Mouse (Mus musculus): ENCODE measurements around the gene Clec10a. TPM values are rescaled to one million over a fixed set of nuclear protein-coding genes. Genes with fewer than 3 reads are reported as not detected.
"Not testable (repeated sequence)": the region's sequence is repeated elsewhere in the genome, so short reads cannot be mapped to it uniquely, and the experiment has no call there.

Clec10a gene
- polyA plus RNA-seq, 1 experiment = not detected

DNA sequence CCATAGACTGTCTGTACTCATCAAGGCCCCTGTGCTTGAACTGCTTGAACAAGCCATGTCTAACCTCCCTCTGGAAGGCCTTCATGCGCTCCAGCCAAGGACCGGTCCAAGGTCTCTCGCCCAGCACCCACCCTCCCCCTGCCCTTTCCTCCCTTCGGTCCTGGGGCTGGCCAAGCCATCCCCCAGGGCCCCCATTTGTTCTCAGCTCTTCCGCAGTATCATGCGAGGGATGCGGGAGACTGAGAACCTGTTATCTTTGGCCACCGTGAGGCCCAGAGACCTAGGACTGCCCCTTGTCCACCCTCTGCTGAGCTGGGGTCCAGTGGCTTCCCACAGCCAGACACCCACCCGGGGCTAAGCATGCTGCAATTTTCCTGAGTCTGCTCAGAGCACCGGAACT is 16.8 kb upstream of the Clec10a start:
- no peak for TF ChIP-seq POLR2A (IDR thresholded peaks at IDR 0.05; ENCODE audit: insufficient read depth, low read length)
- no peak for TF ChIP-seq EP300 (IDR thresholded peaks at IDR 0.05; ENCODE audit: insufficient read depth, low read depth, low read length)
- no peak for TF ChIP-seq CTCF (IDR thresholded peaks at IDR 0.05; ENCODE audit: low read depth, low read length)
- no peaks in the 10 kb centered on the region for H3K27me3 ChIP-seq (ENCODE audit: control insufficient read depth, insufficient read depth, low read length, poor library complexity, severe bottlenecking)

DNA sequence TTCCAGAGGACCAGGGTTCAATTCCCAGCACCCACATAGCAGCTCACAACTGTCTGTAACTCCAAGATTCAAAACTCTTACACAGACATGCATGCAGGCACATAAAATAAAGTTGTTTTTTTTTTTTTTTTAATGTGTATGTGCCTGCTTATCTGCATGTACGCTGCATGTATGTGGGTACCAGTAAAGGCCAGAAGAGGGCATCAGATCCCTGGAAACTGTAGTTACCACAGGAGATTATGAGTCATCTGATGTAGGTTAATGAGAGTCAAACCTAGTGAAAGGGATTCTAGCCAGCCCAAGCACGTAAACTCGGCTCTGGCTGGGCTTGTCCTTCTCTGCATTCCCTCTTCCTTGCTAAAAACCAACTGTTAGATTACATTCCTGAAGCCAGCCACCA is 4.9 kb upstream of the Clec10a start:
- no peak overlapping the region for H3K4me3 ChIP-seq (ENCODE audit: low read depth, low read length)
- H3K27me3 ChIP-seq (ENCODE audit: control insufficient read depth, insufficient read depth, low read length, poor library complexity, severe bottlenecking) = no peaks in the 10 kb centered on the region
- no peaks in the 10 kb centered on the region for H3K4me1 ChIP-seq (ENCODE audit: control insufficient read depth, insufficient read depth, low read length)
- no peaks in the 10 kb centered on the region for H3K36me3 ChIP-seq (ENCODE audit: control insufficient read depth, insufficient read depth, low read length, poor library complexity, severe bottlenecking)
- H3K9me3 ChIP-seq (replicated peaks; ENCODE audit: control insufficient read depth, insufficient read depth, low read length, poor library complexity, severe bottlenecking) = peaks cover 17% of the 10 kb centered on the region
- TF ChIP-seq POLR2A (IDR thresholded peaks at IDR 0.05; ENCODE audit: insufficient read depth, low read length) (no peak), EP300 (IDR thresholded peaks at IDR 0.05; ENCODE audit: insufficient read depth, low read depth, low read length) (no peak), CTCF (IDR thresholded peaks at IDR 0.05; ENCODE audit: low read depth, low read length) (no peak)
- no peak overlapping the region for H3K27ac ChIP-seq (ENCODE audit: insufficient read depth, low read length)
- H3K9ac ChIP-seq (ENCODE audit: low read depth, poor library complexity, severe bottlenecking) = no peak overlapping the region

More for the DNA sequence above, 16.8 kb upstream of the Clec10a start:
- H3K4me1 ChIP-seq (ENCODE audit: control insufficient read depth, insufficient read depth, low read length) = no peaks in the 10 kb centered on the region
- H3K36me3 ChIP-seq (ENCODE audit: control insufficient read depth, insufficient read depth, low read length, poor library complexity, severe bottlenecking) = no peaks in the 10 kb centered on the region
- H3K9ac ChIP-seq (ENCODE audit: low read depth, poor library complexity, severe bottlenecking) = no peak overlapping the region
- H3K9me3 ChIP-seq (replicated peaks; ENCODE audit: control insufficient read depth, insufficient read depth, low read length, poor library complexity, severe bottlenecking) = no peaks in the 10 kb centered on the region; the same call in 1 of the 2 replicates
- no peak overlapping the region for H3K4me3 ChIP-seq (ENCODE audit: low read depth, low read length)
- H3K27ac ChIP-seq (ENCODE audit: insufficient read depth, low read length) = no peak overlapping the region

DNA sequence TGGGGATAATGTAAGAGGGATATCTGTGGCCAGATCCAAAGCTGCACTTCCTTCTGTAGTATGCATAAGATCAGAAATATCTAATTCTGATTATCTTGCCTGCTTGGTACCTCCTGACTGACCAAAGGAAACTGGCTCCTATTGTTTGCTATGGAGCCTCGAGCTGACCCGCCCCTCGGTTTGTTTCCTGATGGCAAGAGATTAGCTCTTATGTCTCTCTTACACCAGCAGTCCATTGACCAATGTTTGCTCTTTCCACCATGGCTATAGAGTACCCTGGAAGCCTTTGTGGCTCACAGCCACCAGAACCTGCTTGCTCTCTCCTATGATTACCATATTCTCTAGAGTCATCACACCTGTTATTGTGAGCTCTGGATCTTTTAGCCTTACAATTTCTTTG is 6.3 kb downstream of the Clec10a start:
- no peak overlapping the region for H3K4me3 ChIP-seq (ENCODE audit: low read depth, low read length)
- no peaks in the 10 kb centered on the region for H3K4me1 ChIP-seq (ENCODE audit: control insufficient read depth, insufficient read depth, low read length)
- no peak overlapping the region for H3K27ac ChIP-seq (ENCODE audit: insufficient read depth, low read length)
- no peaks in the 10 kb centered on the region for H3K36me3 ChIP-seq (ENCODE audit: control insufficient read depth, insufficient read depth, low read length, poor library complexity, severe bottlenecking)
- H3K9ac ChIP-seq (ENCODE audit: low read depth, poor library complexity, severe bottlenecking) = no peak overlapping the region
- H3K27me3 ChIP-seq (ENCODE audit: control insufficient read depth, insufficient read depth, low read length, poor library complexity, severe bottlenecking) = no peaks in the 10 kb centered on the region; the same call in 1 of the 2 replicates
- TF ChIP-seq CTCF (IDR thresholded peaks at IDR 0.05; ENCODE audit: low read depth, low read length) (no peak), POLR2A (IDR thresholded peaks at IDR 0.05; ENCODE audit: insufficient read depth, low read length) (no peak), EP300 (IDR thresholded peaks at IDR 0.05; ENCODE audit: insufficient read depth, low read depth, low read length) (no peak)
- no peaks in the 10 kb centered on the region for H3K9me3 ChIP-seq (replicated peaks; ENCODE audit: control insufficient read depth, insufficient read depth, low read length, poor library complexity, severe bottlenecking)

DNA sequence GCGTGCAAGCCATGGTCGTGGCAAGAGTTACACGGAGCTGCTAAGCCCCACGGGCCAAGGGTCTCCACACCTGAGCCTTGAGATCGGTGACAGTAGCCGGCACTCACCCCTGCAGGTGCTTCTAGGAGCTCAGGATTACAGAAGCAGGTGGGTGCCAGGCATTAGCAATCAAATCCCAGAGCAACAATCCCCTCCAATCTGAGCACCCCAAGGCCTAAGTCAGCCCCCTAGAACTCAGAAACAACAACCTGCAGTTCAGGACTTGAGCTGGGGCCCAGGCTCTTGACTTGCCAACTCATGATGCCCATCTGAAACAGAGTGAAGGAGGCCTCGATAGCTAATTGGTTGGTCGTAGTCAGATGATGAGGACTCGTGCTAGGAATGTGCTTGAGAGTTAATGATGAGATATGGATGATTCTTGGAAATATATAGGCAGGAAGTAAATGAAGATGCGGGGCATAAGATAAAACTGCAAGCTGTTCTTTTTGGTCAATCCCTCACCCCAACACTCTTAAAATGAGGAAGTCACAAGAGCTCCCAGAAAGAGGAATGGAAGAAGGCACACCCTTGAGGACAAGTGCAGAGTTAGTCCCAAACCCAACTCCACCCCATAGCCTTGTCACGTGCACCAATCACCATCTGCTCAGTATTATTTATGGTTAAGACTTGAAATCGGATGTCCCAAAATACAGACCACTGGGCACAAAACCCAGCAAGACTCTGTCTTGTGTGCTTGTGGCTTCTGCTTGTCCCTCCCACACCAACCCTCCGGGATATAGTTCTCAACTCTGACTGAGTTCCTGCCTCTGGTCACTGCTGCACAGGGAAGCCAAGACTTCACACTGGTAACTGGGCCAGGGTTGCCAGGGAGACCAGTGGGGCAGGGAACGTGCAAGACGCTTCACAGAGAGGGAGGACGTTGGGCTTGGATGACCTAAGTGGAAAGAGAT is 10.2 kb downstream of the Clec10a start:
- H3K27me3 ChIP-seq (ENCODE audit: control insufficient read depth, insufficient read depth, low read length, poor library complexity, severe bottlenecking) = no peaks in the 10 kb centered on the region; the same call in 1 of the 2 replicates
- no peak overlapping the region for H3K4me3 ChIP-seq (ENCODE audit: low read depth, low read length)
- no peak overlapping the region for H3K27ac ChIP-seq (ENCODE audit: insufficient read depth, low read length)
- no peaks in the 10 kb centered on the region for H3K9me3 ChIP-seq (replicated peaks; ENCODE audit: control insufficient read depth, insufficient read depth, low read length, poor library complexity, severe bottlenecking)
- H3K36me3 ChIP-seq (ENCODE audit: control insufficient read depth, insufficient read depth, low read length, poor library complexity, severe bottlenecking) = no peaks in the 10 kb centered on the region
- TF ChIP-seq CTCF (IDR thresholded peaks at IDR 0.05; ENCODE audit: low read depth, low read length) (no peak), POLR2A (IDR thresholded peaks at IDR 0.05; ENCODE audit: insufficient read depth, low read length) (no peak), EP300 (IDR thresholded peaks at IDR 0.05; ENCODE audit: insufficient read depth, low read depth, low read length) (no peak)
- H3K4me1 ChIP-seq (ENCODE audit: control insufficient read depth, insufficient read depth, low read length) = no peaks in the 10 kb centered on the region
- no peak overlapping the region for H3K9ac ChIP-seq (ENCODE audit: low read depth, poor library complexity, severe bottlenecking)

DNA sequence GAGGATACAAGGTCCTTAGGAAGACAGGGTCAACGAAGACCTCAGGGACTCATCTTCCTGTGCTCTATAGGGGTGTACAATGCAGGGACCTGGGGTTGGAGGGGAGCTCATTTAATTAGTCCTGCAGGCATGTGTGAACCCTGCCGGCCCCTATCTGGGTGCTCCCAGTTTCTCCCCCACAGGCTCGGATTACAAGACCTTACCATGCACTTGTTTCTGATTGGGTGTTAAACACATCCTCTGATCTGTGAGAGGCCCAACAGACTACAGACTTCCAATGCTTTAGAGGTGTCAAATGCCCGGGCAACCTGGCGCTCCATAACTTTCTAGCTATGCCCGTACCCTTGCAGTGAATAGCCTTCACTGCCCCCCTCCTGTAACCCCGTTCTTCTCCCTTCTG is 12.1 kb downstream of the Clec10a start:
- Histone ChIP-seq H3K27ac (ENCODE audit: insufficient read depth, low read length) (no peak overlapping the region), H3K9ac (ENCODE audit: low read depth, poor library complexity, severe bottlenecking) (no peak overlapping the region), H3K4me3 (ENCODE audit: low read depth, low read length) (no peak overlapping the region), H3K9me3 (replicated peaks; ENCODE audit: control insufficient read depth, insufficient read depth, low read length, poor library complexity, severe bottlenecking) (no peaks in the 10 kb centered on the region), H3K4me1 (ENCODE audit: control insufficient read depth, insufficient read depth, low read length) (no peaks in the 10 kb centered on the region), H3K27me3 (ENCODE audit: control insufficient read depth, insufficient read depth, low read length, poor library complexity, severe bottlenecking) (no peaks in the 10 kb centered on the region; the same call in 1 of the 2 replicates), H3K36me3 (ENCODE audit: control insufficient read depth, insufficient read depth, low read length, poor library complexity, severe bottlenecking) (no peaks in the 10 kb centered on the region)
- TF ChIP-seq CTCF (IDR thresholded peaks at IDR 0.05; ENCODE audit: low read depth, low read length) (no peak), EP300 (IDR thresholded peaks at IDR 0.05; ENCODE audit: insufficient read depth, low read depth, low read length) (no peak), POLR2A (IDR thresholded peaks at IDR 0.05; ENCODE audit: insufficient read depth, low read length) (no peak)

DNA sequence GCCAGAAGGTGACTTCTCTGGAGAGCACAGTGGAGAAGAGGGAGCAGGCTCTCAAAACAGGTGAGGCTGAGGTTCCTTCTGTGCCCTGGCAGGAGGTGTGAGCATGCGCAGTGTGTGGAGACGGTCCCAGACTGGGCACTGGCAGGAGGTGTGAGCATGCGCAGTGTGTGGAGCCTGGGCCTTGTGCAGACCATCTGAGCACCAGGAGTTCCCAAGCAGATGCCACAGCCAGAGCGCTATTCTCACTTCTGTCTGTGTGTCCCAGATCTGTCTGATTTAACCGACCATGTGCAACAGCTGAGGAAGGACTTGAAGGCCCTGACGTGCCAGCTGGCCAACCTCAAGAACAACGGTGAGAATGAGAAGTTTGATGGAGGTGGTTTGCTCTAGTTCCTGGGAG is 13.5 kb downstream of the Clec10a start:
- H3K9ac ChIP-seq (ENCODE audit: low read depth, poor library complexity, severe bottlenecking); H3K9me3 ChIP-seq (replicated peaks; ENCODE audit: control insufficient read depth, insufficient read depth, low read length, poor library complexity, severe bottlenecking); H3K27me3 ChIP-seq (ENCODE audit: control insufficient read depth, insufficient read depth, low read length, poor library complexity, severe bottlenecking); H3K36me3 ChIP-seq (ENCODE audit: control insufficient read depth, insufficient read depth, low read length, poor library complexity, severe bottlenecking); H3K27ac ChIP-seq (ENCODE audit: insufficient read depth, low read length); H3K4me3 ChIP-seq (ENCODE audit: low read depth, low read length); H3K4me1 ChIP-seq (ENCODE audit: control insufficient read depth, insufficient read depth, low read length): not testable (repeated sequence)

Measured in ES-Bruce4 (cell line).